Mouse (Mus musculus): ENCODE data around the gene Rnf25. TPM values are rescaled to one million over a fixed set of nuclear protein-coding genes. Genes with fewer than 3 reads are reported as not detected.

Gene Rnf25
- polyA plus RNA-seq, 1 experiment from 2014 or later = 39.7 TPM

- H3K4me1 ChIP-seq = peaks cover 24% of the 10 kb centered on the region
- no peaks in the 10 kb centered on the region for H3K9me3 ChIP-seq (replicated peaks)
- H3K9ac ChIP-seq = peak overlapping the region; percentile 68
- H3K27me3 ChIP-seq = no peaks in the 10 kb centered on the region
- 0 out of 2 replicates have a peak, but pooled peaks have one; percentile 3 for ATAC-seq (ENCODE audit: insufficient number of reproducible peaks, low FRiP score, low TSS enrichment, low read depth)
- H3K4me2 ChIP-seq (replicated peaks) = peak overlapping the region; percentile 88
- H3K36me3 ChIP-seq = peaks cover 27% of the 10 kb centered on the region
- H3K27ac ChIP-seq (replicated peaks) = peak overlapping the region; percentile 88
- under 1% methylated on average over 24 of the region's 24 CpGs for WGBS
- peak overlapping the region; percentile 77 for H3K4me3 ChIP-seq (replicated peaks)
Observed at GRCm38 (mm10) chr1:74587233-74587772, 13.9 kb downstream of the Rnf25 start.

- no peak for ATAC-seq (ENCODE audit: insufficient number of reproducible peaks, low FRiP score, low TSS enrichment, low read depth)
- H3K9ac ChIP-seq = no peak overlapping the region
Observed at GRCm38 (mm10) chr1:74584616-74585398, 16.4 kb downstream of the Rnf25 start.

GRCm38 (mm10) chr1:74582621-74583020 lies 18.6 kb downstream of the Rnf25 start:
- Histone ChIP-seq H3K27me3 (no peaks in the 10 kb centered on the region), H3K36me3 (peaks cover 31% of the 10 kb centered on the region), H3K9me3 (replicated peaks) (no peaks in the 10 kb centered on the region), H3K27ac (replicated peaks) (no peak overlapping the region), H3K4me1 (peaks cover 15% of the 10 kb centered on the region), H3K9ac (no peak overlapping the region), H3K4me2 (replicated peaks) (no peak overlapping the region), H3K4me3 (replicated peaks) (no peak overlapping the region)
- WGBS = 74% methylated on average over 3 of the region's 3 CpGs
- no peak for ATAC-seq (ENCODE audit: insufficient number of reproducible peaks, low FRiP score, low TSS enrichment, low read depth)

More at GRCm38 (mm10) chr1:74584616-74585398, 16.4 kb downstream of the Rnf25 start:
- WGBS = 94% methylated on average over 3 of the region's 3 CpGs
- Histone ChIP-seq H3K9me3 (replicated peaks) (no peaks in the 10 kb centered on the region), H3K27me3 (no peaks in the 10 kb centered on the region), H3K4me2 (replicated peaks) (no peak overlapping the region), H3K27ac (replicated peaks) (no peak overlapping the region), H3K4me3 (replicated peaks) (no peak overlapping the region), H3K4me1 (peaks cover 24% of the 10 kb centered on the region), H3K36me3 (peaks cover 13% of the 10 kb centered on the region)

DNA sequence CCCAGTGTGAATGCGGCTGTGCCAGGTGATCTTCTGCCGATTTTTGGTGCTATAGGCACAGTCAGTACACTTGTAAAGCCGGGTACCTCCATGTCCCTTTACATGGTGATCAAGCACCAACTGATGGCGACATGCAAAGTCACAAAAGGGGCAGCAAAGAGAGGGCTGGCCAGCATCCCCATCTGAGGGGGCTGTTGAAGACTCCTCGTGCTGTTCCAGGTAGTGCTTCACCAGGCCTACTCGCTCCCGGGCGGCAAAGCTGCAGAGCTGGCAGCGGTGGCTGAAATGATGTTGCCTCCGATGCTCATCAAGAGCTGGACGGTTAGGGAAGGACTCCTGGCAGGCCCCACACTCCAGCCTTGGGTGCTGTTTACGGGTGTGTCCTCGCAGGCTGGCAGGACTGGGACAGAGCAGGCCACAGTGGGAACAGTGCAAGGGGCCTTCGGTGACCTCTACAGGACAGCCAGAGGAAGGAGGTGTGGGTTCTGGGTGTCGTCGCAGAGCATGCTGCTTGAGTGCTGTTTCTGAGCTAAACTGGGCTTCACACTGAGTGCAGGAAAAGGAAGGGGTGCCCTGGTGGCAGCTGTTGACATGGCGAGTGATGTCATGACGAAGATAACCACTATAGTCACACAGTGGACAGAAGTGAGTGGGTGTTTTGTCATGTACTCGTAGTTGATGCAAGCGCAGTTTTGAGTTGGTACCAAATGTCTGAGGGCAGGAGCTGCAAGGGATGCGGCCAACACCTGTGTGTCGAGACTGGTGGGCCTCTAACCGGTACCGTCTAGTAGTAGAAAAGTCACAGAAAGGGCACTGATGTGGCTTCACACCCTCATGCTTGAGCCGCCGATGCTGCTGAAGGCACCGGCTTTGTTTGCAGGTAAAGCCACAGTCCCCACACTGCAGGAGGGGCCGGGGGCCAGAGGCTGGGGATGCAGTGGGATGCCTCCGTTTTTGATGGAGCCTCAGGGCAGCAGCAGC lies 31.2 kb downstream of the Rnf25 start:
- no peaks in the 10 kb centered on the region for H3K9me3 ChIP-seq (replicated peaks)
- 91% methylated on average over 29 of the region's 29 CpGs for WGBS
- H3K27me3 ChIP-seq = no peaks in the 10 kb centered on the region
- no peak overlapping the region for H3K27ac ChIP-seq (replicated peaks)
- ATAC-seq (ENCODE audit: insufficient number of reproducible peaks, low FRiP score, low TSS enrichment, low read depth) = no peak
- no peak overlapping the region for H3K9ac ChIP-seq
- peaks cover 92% of the 10 kb centered on the region for H3K36me3 ChIP-seq
- H3K4me2 ChIP-seq (replicated peaks) = no peak overlapping the region
- H3K4me3 ChIP-seq (replicated peaks) = no peak overlapping the region
- no peaks in the 10 kb centered on the region for H3K4me1 ChIP-seq

DNA sequence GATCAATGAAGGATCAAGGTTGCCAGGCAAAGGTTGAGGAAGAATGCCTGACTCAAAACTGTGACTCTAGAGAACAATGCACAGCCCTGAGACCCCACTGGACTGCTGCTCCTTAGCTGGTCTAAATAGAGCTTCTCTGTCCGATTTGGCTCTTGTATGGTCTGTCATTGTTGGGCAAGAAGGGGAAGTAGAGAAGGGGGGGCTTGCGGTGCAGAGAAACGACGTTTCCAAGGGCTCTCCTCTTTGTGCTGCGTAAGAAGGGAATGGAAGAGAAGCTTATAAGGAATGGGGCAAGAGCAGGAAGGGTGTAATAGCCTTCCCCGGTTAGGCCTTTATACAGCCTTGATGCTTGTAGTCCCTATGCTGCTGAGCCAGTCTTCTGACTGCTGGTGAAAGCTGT lies 35.4 kb downstream of the Rnf25 start:
- Histone ChIP-seq H3K4me3 (replicated peaks) (no peak overlapping the region), H3K36me3 (peaks cover 68% of the 10 kb centered on the region), H3K9me3 (replicated peaks) (no peaks in the 10 kb centered on the region), H3K27ac (replicated peaks) (no peak overlapping the region), H3K9ac (no peak overlapping the region), H3K4me2 (replicated peaks) (no peak overlapping the region), H3K27me3 (no peaks in the 10 kb centered on the region), H3K4me1 (no peaks in the 10 kb centered on the region)
- 91% methylated on average over 6 of the region's 6 CpGs for WGBS
- no peak for ATAC-seq (ENCODE audit: insufficient number of reproducible peaks, low FRiP score, low TSS enrichment, low read depth)

DNA sequence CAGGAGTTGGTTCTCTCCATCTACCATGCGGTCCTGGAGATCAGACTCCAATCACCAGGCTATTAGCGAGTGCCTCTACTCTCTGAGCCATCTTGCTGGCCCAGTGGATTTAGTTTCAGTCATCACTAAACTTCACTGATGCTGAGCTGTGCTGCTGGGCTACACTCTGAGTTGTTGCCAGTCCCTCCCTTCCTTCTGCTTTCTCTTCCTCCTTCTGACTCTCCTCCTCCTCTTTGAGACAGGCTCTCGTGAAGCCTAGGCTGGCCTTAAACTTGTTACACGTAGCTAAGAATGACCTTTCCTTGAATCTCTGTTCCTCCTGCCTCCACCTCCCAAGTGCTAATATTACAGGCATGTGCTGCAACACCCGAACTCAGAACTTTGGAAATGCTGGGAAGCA lies 42.1 kb downstream of the Rnf25 start:
- WGBS = 80% methylated on average over 5 of the region's 5 CpGs
- Histone ChIP-seq H3K9me3 (replicated peaks) (no peaks in the 10 kb centered on the region), H3K36me3 (peaks cover 7% of the 10 kb centered on the region), H3K9ac (no peak overlapping the region), H3K27ac (replicated peaks) (no peak overlapping the region), H3K4me1 (no peaks in the 10 kb centered on the region), H3K27me3 (no peaks in the 10 kb centered on the region), H3K4me2 (replicated peaks) (no peak overlapping the region), H3K4me3 (replicated peaks) (no peak overlapping the region)
- no peak for ATAC-seq (ENCODE audit: insufficient number of reproducible peaks, low FRiP score, low TSS enrichment, low read depth)

GRCm38 (mm10) chr1:74544184-74544583 lies 57.0 kb downstream of the Rnf25 start, which contains the start of gene Usp37:
Gene Usp37, minus strand, starts transcription at chr1:74544284.
- Histone ChIP-seq H3K4me3 (replicated peaks) (no peak within 1 kb of the TSS), H3K9me3 (replicated peaks) (no peaks in the 10 kb centered on the region), H3K4me2 (replicated peaks) (no peak within 1 kb of the TSS), H3K4me1 (peaks cover 6% of the 10 kb centered on the region), H3K27me3 (no peaks in the 10 kb centered on the region), H3K27ac (replicated peaks) (no peak within 1 kb of the TSS), H3K9ac (no peak within 1 kb of the TSS), H3K36me3 (no peaks in the 10 kb centered on the region)
- no peak for ATAC-seq (ENCODE audit: insufficient number of reproducible peaks, low FRiP score, low TSS enrichment, low read depth)
- 84% methylated on average over 4 of the region's 4 CpGs for WGBS

Small RNA genes within 50 kb of the gene (microRNA-seq; reads per million reads assigned to microRNA genes)
- gene Gm25035 (ENCODE audit: borderline number of aligned reads) = not detected

Other genes with a start within 250 kb of the Rnf25 start
- 2.5 and 2.8 TPM in 2 replicates for gene Catip, start 239.3 kb downstream of the Rnf25 start, polyA plus RNA-seq (2015; fragmentation: Nextera tagmentation; extraction: Ambion mirVana)
- 3.7 and 4.7 TPM in 2 replicates for gene Slc11a1, start 226.2 kb downstream of the Rnf25 start, polyA plus RNA-seq (2015; fragmentation: Nextera tagmentation; extraction: Ambion mirVana)
- 86.6 and 89.3 TPM in 2 replicates for gene Ctdsp1, start 209.9 kb downstream of the Rnf25 start, polyA plus RNA-seq (2015; fragmentation: Nextera tagmentation; extraction: Ambion mirVana)
- 0.08 and 0.16 TPM in 2 replicates for gene Vil1, start 192.0 kb downstream of the Rnf25 start, polyA plus RNA-seq (2015; fragmentation: Nextera tagmentation; extraction: Ambion mirVana)
- gene Cnot9, start 95.3 kb downstream of the Rnf25 start, polyA plus RNA-seq (2015; fragmentation: Nextera tagmentation; extraction: Ambion mirVana) = 55.7 and 59.7 TPM in 2 replicates
- 0.80 and 1.6 TPM in 2 replicates for gene Plcd4, start 58.5 kb downstream of the Rnf25 start, polyA plus RNA-seq (2015; fragmentation: Nextera tagmentation; extraction: Ambion mirVana)
- gene Usp37, start 57.1 kb downstream of the Rnf25 start, polyA plus RNA-seq (2015; fragmentation: Nextera tagmentation; extraction: Ambion mirVana) = 26.1 and 28.8 TPM in 2 replicates
- gene Zfp142, start 13.2 kb downstream of the Rnf25 start, polyA plus RNA-seq (2015; fragmentation: Nextera tagmentation; extraction: Ambion mirVana) = 7.2 and 7.7 TPM in 2 replicates
- gene Bcs1l, start 13.1 kb downstream of the Rnf25 start, polyA plus RNA-seq (2015; fragmentation: Nextera tagmentation; extraction: Ambion mirVana) = 15.2 and 16.1 TPM in 2 replicates
- 9.8 and 14.7 TPM in 2 replicates for gene Stk36, start within 50 bp of the Rnf25 start, polyA plus RNA-seq (2015; fragmentation: Nextera tagmentation; extraction: Ambion mirVana)
- gene Ttll4, start 60.3 kb upstream of the Rnf25 start, polyA plus RNA-seq (2015; fragmentation: Nextera tagmentation; extraction: Ambion mirVana) = 11.5 and 12.2 TPM in 2 replicates
- 16.9 and 17.0 TPM in 2 replicates for gene Cyp27a1, start 112.2 kb upstream of the Rnf25 start, polyA plus RNA-seq (2015; fragmentation: Nextera tagmentation; extraction: Ambion mirVana)
- 5.7 and 7.5 TPM in 2 replicates for gene Prkag3, start 147.8 kb upstream of the Rnf25 start, polyA plus RNA-seq (2015; fragmentation: Nextera tagmentation; extraction: Ambion mirVana)
- 37.6 and 40.1 TPM in 2 replicates for gene Wnt6, start 170.5 kb upstream of the Rnf25 start, polyA plus RNA-seq (2015; fragmentation: Nextera tagmentation; extraction: Ambion mirVana)
- gene Wnt10a, start 190.1 kb upstream of the Rnf25 start, polyA plus RNA-seq (2015; fragmentation: Nextera tagmentation; extraction: Ambion mirVana) = 13.3 and 16.3 TPM in 2 replicates